Mouse (Mus musculus): ENCODE data around the gene Nmnat1.
"Not testable (repeated sequence)": the region's sequence is repeated elsewhere in the genome, so short reads cannot be mapped to it uniquely, and the experiment has no call there.

Gene Nmnat1

DNA sequence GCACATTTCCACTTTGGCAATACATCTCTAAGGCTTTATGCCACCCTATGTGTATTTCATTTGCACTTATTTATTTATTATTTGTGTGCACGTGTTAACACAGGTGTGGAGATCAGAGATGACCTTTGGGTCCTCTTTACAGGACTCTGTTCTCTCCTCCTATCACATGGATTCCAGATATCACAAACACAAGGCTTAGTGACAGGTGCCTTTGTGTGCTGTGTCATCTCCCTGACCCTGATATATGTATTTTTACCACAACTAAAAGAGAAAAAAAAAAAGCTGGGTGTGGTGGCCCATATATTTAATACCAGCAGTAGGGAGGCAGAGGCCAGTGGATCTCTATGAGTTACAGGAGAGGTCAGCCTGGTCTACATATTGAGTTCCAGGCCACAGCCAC lies 40.5 kb downstream of the Nmnat1 start:
- DNase-seq, result no peak

DNA sequence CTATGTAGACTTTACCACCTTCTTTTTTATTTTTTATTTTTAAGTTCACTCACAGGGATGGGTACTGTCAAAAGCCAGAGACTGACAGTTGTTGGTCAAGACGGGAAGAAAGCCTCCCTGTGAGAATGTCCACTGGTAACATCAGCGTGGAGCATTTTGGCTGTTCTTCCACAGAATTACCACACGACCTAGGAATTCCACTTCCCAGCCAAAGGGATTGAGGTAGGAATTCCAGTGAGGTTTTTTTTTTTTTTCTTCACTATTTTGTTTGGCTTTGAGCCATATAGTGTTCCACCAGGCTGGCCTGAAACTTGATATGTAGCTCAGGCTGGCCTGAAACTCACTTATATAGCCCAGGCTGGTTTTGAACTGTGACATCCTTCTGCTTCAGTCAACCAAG lies 42.6 kb downstream of the Nmnat1 start:
- peak; percentile 93 for DNase-seq

DNA sequence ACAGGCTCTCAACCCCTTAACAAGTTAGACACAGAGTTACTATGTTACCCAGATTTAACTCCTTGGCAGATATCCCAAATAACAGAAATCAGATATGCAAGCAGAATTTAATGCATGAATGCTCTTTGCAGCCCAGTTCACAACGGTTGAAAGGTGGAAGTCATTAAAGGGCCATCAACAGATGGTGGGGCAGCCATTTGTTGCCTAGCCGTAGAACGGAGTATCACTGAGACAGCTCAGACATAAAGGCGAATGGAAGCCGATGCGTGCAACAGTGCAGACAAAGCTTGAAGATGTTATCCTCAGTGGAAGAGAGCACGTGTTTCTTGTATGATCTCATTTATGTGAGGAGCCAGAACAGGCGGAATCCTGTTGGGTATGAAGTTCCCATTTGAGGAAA lies 44.4 kb downstream of the Nmnat1 start:
- no peak for DNase-seq

DNA sequence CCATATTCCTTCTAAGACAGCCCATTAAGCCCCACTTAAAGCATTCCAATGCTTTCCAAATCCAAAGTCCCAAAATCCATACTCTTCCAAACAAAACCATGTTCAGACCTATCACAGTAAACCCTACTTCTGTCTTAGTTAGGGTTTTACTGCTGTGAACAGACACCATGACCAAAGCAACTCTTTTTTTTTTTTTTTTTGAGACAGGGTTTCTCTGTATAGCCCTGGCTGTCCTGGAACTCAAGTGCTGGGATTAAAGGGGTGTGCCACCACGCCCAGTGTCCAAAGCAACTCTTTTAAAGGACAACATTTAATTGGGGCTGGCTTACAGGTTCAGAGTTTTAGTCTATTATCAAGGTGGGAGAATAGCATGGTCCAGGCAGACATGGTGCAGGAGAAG lies 53.1 kb downstream of the Nmnat1 start:
- not testable (repeated sequence) for DNase-seq

DNA sequence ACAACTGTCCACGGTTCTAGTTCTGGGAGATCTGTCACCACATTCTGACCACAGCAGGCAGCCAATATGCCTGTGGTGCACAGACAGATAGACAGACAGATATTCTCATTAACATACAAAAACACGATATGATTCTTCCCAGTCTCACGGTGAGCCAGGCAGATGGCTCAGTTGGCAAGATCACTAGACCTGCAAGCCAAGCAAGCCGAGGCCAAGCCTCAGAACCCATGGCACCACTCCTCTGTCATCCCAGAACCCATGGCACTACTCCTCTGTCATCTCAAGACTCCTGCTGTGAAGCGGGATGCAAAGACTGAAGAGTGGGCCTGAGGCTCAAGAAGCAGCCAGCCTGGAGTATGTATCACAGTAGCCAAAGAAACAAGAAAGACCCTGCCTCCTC lies 55.4 kb downstream of the Nmnat1 start:
- DNase-seq, result no peak

DNA sequence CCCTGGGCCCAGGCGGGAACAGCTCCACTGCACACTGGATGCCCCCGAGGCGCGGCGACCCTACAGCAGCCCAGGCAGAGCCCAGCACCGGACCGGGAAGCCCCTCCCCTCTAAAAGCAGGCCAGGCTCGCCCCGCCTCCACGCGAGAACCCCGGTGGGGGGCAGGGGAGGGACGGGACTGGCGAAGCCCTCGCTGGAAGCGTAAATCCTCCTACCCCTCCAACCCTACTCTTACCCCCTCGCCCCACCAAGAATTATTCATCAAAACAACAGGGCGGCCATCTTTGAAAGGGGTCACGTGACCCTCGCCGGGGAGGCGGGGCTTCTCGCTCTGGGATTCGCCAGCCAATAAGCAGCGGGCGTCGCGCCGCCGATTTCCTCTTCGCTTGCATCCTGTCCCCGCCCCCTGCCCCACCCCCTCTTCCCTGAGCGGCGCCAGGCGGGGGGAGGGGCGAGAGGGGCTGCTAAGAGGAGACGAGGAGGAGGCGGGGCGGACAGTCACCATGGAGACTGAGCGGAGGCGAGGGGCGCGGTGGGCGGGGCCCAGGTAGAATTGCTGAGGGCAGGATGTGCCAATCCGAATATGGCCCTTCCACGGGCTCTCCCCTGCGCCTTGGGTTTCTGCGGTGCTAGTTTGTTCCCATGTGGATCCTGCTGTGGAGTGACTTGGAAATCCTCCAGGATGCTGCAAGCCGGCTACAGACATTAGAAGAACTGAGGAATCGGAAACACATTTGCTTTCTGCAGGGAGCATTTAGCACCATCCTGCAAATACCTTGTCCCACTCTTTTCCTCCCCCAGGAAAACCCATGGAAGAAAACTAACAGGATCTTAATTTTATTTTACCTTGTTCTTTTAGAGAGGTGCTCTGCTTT lies 58.4 kb downstream of the Nmnat1 start, which contains the start of gene Ube4b:
Gene Ube4b, minus strand, starts transcription at position 425 of the 875 bp plus-strand sequence.
- peak; percentile 100 for DNase-seq

DNA sequence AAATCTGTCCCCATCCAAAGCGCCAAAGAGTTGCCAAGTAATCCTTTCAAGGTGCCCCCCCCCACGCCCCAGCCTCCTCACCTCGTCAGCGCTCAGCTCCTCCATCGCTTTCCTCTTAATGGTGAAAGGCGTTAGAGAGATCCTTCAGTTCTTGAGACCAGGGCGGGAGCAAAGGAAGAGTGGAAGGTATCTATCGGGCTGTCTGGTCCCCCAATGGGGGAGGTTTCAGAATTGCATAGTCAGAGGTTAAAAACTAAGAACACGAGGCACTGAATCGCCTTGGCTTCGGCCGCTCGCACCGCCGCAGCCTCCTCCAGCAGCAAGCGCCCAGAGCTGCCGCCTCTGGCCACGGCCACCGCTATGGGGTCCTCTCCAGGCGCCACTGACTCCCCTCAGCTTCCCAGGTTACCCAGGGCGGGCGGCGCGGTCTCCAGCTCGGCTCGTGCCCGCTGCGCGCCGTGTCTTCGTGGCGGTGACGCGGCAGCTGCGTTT lies 59.2 kb downstream of the Nmnat1 start:
- DNase-seq, result no peak

DNA sequence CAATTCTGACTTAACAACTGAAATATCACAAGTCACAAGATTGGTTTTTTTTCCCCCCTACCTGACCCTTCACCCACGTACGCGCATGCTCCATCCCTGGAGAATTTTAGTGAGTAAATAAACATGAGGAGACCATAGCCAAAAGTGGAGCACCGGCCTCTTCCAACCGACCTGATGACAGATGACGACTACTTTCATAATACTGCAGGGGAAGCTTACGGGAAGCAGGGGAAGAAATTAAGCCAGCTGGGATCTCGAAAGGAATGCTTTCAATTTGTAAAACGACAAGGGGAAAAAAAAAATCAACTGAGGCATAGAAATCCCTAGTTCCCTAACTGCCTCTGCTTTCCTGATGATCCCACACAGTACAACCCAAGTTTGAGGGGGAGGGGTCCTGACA lies 60.2 kb downstream of the Nmnat1 start:
- DNase-seq, result peak; percentile 91

DNA sequence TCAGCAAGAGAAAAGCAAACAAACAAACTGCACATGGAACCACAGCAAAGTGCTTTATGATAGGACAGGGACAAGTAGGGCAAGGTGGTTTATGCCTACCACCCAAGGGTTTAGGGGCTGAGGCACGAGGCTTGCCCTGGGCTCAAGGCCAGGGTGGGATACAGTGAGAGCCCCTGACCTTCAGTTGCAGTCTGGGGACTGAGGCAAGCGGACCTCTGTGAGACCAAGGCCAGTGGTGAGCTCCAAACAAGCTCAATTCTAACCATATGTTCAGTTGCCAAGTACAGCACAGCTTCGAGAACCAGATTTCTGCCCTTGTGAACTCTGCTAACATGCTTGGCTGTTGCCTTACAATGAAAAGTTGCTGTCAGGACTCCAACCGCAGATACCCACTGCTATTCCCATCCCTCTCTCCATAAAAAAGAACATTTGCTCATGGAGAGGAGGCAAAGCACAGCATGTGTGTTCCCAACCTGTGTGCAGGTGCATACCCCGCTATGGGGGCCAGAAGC lies 67.1 kb downstream of the Nmnat1 start:
- DNase-seq, result no peak
